Mouse (Mus musculus) CH12F3 (cell line): ENCODE measurements around the gene Gria3.

Source experiments
- in situ Hi-C: fragments of 300-500 bp; cut with MboI; formaldehyde crosslinking; loops from 2 replicates; pipeline ENCODE4 v1.14.3; 2020; ENCODE audit warnings: low sequenced_read_pairs

Gene Gria3

GRCm38 (mm10) chrX:41564898-41565297 is 164.2 kb downstream of the Gria3 start:
- in situ Hi-C loops, result no loop called here

- in situ Hi-C loops, result no loop called here
These were observed 172.4 kb downstream of the Gria3 start for GRCm38 (mm10) chrX:41573079-41573478.

GRCm38 (mm10) chrX:41578797-41579196 is 178.1 kb downstream of the Gria3 start:
- in situ Hi-C loops, result no loop called here

- in situ Hi-C loops, result no loop called here
These were observed 187.0 kb downstream of the Gria3 start for GRCm38 (mm10) chrX:41587692-41588091.

GRCm38 (mm10) chrX:41607181-41607580 is 206.5 kb downstream of the Gria3 start:
- in situ Hi-C loops, result no loop called here

- in situ Hi-C loops, result no loop called here
These were observed 214.3 kb downstream of the Gria3 start for GRCm38 (mm10) chrX:41614920-41615319.

GRCm38 (mm10) chrX:41616928-41617327 is 216.3 kb downstream of the Gria3 start:
- in situ Hi-C loops, result no loop called here

GRCm38 (mm10) chrX:41618396-41618795 is 217.7 kb downstream of the Gria3 start:
- in situ Hi-C loops, result no loop called here

- in situ Hi-C loops, result no loop called here
These were observed 232.9 kb downstream of the Gria3 start for GRCm38 (mm10) chrX:41633576-41633975.

- in situ Hi-C loops, result no loop called here
These were observed 244.3 kb downstream of the Gria3 start for GRCm38 (mm10) chrX:41644954-41645353.

- in situ Hi-C loops, result no loop called here
These were observed 257.1 kb downstream of the Gria3 start for GRCm38 (mm10) chrX:41657791-41658190.

- in situ Hi-C loops, result no loop called here
These were observed 288.2 kb downstream of the Gria3 start for GRCm38 (mm10) chrX:41688869-41689268.

- in situ Hi-C loops, result no loop called here
These were observed 291.4 kb downstream of the Gria3 start for GRCm38 (mm10) chrX:41692076-41692475.
